Mouse (Mus musculus): ENCODE measurements at regions not wholly inside any gene's neighbourhood (a gene's known extent, or its start where the extent isn't known, plus 50 kb on each side); places are given as distances from the start of the nearest gene placed in this dataset.
"Not testable (repeated sequence)": the region's sequence is repeated elsewhere in the genome, so short reads cannot be mapped to it uniquely, and the experiment has no call there.

DNA sequence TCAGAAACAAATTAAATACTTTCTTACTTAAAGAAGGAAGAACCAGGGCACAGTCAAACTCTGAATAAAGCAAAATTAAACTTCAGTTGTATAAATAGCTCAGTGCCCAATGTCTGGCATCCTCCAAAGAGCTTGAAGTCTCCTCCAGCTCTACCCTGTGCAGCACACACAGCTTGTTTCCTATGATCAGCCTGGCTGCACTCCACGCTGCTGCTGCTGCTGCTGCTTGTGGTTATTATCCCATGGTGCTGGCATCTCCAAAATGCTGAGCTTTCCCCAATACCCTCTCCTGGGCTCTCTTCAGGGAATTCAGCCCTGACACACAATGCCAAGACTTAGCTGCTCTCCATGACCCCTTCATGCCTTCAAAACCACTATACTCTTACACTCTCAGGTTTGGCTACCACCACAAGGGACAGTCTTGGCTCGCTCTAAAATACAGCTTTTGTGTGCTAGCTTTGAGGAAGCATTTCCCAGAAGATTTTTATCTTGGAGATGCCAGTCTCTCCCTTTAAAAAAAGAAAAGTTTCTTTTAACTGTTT is 121.0 kb downstream of the Rab10 start:
- not testable (repeated sequence) for DNase-seq (ENCODE audit: low spot score in 2 of 2)

DNA sequence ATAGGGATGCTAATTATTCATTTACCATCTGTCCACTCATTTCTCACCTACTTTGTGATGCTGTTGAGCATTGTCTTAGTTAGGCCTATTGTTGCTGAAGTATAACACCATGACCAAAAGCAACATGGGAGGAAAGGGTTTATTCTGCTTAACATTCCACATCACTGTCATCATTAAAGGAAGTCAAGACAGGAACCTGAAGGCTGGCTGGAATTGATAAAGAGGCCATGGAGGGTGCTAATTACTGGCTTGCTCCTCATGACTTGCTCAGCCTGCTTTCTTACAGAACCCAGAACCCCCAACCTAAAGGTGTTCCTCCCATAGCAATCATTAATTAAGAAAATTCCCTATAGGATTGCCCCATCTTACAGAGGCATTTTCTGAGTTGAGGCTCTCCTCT is 121.6 kb downstream of the Rab10 start:
- DNase-seq (ENCODE audit: low spot score in 2 of 2): no peak

DNA sequence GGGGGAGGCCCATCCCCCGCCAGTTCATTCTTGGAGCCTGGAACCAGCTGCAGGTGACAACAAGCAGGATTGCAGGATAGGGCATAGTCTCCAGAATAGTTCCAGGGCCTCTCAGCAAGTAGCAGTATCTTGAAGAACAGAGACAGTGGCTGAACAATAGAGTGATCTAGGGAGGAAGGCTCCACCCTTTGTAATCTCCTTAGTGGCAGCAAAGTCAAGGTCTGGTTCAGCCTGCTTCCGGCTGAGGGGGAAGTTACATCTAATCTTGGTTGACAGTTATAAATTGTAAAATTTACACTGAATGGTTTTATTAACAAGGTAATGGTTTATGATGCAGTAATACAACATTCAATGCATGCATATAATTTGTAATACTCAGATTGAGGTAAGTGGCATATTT is 136.4 kb downstream of the Rab10 start:
- DNase-seq (ENCODE audit: low spot score in 2 of 2): no peak

DNA sequence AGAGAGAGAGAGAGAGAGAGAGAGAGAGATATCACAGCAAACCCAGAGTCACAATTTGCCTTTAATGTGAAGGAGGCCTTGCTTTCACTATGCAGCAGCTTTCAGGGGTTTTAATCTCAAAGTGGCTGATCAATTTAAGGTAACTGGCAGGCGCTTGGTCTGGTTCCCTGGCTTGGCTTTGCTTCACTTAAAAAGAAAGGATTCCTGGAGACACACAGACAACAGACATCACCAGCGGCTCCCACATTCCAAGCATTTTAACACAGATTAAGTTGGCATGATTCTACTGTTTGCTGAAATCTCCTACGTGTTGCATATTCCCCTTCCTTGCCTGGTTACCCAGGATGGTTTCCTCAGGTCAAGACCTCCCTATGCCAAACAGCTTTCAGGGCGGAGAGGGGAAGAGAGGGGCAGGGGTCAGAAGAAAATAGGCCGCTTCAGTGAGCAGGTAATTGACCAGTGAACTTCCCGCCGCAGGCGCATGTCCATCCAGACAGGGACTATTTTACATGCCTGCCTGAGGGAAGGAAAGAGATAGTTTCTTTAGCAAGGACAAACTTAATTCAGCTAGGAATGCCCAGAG is 140.0 kb downstream of the Rab10 start:
- DNase-seq (ENCODE audit: low spot score in 2 of 2): not testable (repeated sequence)

DNA sequence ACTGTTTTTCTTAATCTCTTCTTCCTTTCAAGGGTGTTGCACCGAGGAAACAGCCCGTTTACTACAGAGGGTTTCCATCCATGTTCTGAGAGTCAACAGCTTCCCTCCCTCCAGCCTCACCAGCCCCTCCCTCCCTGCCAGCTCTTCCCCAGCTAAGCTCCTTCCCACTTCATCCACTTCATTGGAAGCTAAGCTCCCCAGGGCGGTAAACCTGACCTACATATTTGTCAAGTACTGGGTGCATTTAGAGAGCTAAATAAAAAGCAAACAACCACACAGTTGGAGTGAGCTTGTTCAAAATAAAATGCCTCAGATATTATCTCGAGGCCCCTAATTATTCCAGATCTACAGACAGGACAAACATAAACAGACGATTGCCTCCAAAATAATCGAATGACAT is 148.1 kb downstream of the Rab10 start:
- not testable (repeated sequence) for DNase-seq (ENCODE audit: low spot score in 2 of 2)

DNA sequence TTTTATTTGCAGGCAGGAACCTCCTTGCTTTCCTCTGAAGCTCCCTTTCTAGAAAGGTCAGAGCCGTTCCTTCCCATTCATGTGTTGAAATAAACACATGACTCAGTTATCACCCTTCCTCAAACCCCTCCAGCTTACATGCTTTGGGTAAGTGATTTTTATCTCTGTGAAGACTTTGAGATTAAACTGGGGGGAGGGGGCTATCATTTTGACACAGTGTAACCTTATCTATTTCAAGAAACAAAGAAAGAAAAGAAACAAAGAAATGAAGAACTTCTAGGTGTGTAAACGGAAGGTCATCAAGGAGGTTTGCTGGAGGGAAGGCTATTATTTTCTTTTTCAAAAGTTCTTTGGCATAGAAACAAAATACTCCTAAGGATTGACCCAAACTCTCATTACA is 151.0 kb downstream of the Rab10 start:
- DNase-seq (ENCODE audit: low spot score in 2 of 2): not testable (repeated sequence)

DNA sequence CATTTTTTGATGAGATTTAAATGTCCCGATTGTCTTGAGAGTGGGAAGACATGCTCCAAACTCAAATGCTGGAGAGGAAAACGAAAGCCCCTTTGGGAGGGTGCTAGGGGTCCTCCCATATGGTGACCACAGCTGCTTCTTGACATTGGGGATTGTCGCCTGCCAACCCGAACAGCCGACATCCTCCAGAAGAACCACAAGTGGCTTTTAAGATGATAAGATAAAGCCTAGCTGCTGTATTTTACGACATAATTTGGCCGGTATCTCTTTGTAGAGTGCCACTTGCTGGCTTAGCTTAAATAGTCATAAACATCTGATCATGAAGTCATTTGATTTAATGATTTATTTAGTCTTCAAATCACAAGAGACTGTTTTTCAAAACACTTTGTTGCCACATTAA is 156.1 kb downstream of the Rab10 start:
- DNase-seq (ENCODE audit: low spot score in 2 of 2): not testable (repeated sequence)

DNA sequence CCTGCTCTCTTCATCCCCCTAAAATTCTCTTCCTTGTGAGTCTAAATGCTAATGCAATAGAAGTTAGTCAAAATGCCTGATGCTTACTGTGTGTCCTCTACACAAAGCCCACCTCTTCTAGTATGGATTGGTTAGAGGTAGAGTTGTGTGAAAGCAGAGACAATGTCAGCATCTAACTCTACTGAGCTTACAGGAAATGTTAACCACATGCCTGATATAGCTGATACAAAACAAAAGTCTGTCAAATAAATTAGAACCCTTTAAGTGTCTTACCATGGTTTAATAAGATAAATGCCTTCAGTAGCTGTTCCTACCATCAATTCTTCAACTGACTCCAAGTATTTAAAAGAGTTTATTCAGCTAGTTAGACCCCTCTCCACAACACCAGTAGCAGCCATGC is 177.2 kb downstream of the Rab10 start:
- not testable (repeated sequence) for DNase-seq (ENCODE audit: low spot score in 2 of 2)

DNA sequence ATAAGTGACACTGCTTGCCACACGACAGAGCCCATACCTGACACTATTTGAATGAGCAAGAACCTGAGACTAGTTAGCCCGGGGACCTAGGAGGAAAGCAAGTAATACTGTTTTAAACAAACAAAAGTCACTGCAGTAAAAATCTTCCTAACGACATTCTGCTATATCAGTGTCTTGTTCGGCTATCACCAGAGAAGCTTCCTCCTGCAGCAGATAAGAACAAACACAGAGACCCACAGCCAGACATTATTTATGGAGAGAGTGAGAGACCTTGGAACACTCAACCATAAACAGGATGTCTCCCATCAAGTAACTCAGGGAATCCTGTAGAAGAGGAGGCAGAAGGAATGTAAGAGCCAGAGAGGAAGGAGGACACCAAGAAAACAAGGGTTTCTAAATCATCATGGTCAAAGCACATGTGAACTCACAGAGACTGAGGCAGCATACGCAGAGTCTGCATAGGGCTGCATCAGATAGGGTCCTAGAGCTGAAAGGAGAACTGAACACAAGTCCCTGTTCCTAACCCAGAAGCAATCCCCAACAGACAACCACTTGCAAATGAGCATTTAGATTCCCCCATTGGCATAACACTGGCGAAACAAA is 178.5 kb downstream of the Rab10 start:
- not testable (repeated sequence) for DNase-seq (ENCODE audit: low spot score in 2 of 2)

DNA sequence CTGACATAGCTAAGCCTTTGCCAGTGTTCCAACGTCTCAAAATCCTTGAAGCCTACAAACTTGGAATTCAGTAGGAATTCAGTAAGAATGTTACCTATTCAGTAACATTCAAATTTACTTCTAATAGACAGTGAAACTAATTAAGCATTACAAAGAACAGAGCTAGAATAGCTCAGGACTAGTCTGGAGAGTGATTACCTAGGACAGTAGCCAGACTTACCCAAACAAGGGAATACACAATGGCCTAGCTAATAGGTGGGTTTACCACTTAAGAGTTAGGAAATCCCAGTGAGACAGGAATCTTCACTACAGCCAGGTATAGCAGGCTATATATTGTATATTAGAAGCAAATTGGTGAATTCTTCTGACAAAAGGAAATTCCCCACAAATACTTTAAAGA is 182.4 kb downstream of the Rab10 start:
- DNase-seq (ENCODE audit: low spot score in 2 of 2): not testable (repeated sequence)

DNA sequence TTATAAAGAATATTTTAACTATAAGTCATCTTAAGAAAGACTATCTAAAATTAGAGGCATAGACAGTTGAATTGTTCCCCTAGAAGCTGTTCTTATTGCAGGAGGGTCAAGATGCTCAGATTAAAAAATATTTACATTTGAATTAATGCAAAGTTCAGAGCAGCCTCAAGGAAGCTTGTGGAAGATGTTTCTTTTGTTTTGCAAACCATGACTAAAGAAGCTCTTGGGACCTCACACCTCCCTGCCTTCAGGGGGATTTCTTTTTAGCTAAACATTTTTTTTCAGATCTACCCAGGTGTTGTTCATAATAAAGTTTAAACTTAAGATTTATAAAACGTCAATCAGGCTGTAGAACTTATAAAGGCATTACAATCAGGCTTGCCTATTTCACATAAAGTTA is 185.7 kb downstream of the Rab10 start:
- no peak for DNase-seq (ENCODE audit: low spot score in 2 of 2)

DNA sequence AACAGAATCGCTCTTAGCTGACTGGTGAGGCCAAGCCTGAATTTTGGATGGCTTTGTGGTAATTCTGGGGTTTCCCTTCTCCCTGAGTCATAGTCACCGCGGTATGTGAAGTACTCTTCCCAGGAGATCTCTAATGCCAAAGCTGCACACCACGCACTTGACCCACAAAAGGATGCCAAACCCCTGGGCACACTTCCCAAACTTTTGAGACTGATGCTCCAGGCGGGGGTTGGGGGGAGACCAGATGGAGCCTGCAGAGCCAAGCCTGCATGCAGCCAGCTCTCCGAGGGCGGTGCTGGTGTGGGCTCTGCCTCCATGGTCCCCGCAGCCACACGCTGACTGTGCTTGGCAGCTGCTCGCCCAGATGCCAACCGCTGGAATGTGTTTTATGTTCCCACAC is 199.2 kb downstream of the Rab10 start:
- not testable (repeated sequence) for DNase-seq (ENCODE audit: low spot score in 2 of 2)

DNA sequence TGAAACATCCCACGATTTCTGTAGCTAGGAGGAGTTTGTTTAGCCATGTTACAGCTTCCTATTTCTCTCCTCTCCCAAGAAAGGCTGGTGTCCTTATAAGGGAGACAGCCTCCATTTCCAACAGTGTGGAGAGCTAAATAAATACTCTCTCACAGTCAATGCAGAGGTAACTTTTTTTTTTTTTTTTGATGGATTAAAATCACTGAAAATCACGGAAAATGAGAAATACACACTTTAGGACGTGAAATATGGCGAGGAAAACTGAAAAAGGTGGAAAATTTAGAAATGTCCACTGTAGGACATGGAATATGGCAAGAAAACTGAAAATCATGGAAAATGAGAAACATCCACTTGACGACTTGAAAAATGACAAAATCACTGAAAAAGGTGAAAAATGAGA is 200.1 kb downstream of the Rab10 start:
- peak; percentile 52 to 76 for DNase-seq (ENCODE audit: low spot score in 2 of 2)

DNA sequence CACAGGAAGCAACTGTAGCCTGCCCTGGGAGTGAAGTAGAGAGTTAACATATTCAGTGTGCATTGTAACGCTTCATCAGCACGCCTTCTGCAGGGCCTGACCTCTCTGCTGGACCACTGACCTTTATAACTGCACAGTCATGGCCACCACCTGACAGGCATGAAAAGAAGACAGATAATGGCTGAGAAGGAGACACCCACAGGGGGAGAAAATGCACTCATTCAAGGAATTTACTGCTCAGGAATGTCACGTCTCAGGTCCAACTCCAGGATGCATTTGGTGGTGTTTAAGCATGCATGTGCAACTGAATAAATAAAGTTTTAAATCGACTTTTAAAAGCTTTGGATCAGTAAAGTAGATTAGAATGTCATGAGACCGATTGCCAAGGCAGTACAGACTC is 207.8 kb downstream of the Rab10 start:
- not testable (repeated sequence) for DNase-seq (ENCODE audit: low spot score in 2 of 2)

DNA sequence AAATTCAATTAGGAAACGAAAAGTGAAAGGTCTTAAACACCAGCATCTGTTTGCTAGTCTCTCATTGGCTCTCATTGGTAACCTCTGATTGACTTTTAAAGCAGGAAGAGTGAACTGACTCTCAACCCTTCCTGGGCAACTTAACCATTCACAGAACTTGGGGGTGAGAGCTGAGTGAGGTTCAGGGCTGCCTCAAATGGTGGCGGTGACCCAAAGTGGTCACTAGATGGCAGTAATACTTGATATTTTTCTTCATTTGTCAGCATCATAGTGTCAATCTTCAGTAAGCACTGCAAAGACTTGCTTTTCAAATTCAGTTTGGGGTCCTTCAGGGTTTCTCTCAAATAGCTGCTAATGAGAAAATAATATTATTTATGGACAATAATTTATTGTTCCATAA is 211.6 kb downstream of the Rab10 start:
- DNase-seq (ENCODE audit: low spot score in 2 of 2): peak; percentile 14 to 21

DNA sequence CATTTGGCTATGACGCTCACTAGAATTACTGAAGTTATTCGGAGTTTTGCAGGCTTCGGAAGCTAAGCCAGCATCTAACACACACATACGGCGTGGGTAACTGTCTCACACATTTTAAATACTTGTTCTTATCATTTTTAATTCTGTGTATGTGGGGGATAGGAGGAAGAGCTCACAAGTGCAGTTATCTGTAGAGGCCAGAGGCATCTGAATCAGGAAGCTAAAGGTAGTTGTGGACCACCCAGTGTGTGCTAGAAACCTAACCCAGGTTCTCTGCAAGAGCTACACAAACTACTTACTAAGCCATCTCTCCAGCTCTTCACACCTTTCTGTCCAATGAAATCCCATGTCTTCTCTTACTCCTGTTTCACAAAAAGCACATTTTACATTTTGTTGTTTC is 215.3 kb downstream of the Rab10 start:
- no peak for DNase-seq (ENCODE audit: low spot score in 2 of 2)

DNA sequence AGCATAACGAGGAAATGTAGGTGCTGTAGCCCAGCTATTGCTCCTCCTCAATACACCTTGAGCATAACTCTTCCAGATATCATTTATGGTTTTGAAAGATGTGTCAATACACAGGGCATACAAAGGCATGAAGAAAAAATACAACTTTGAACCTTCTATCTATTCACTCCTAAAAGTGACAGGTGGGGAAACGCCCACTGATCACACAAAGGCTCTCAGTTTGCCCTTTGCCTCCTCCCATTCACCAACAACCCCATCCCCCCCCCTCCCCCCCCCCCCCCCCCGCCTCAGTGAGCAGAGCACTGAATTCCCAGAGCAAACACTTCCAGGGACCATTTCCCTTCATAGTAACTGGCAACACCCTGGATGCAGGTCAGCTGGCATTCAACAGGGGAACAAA is 216.8 kb downstream of the Rab10 start:
- DNase-seq (ENCODE audit: low spot score in 2 of 2): not testable (repeated sequence)

DNA sequence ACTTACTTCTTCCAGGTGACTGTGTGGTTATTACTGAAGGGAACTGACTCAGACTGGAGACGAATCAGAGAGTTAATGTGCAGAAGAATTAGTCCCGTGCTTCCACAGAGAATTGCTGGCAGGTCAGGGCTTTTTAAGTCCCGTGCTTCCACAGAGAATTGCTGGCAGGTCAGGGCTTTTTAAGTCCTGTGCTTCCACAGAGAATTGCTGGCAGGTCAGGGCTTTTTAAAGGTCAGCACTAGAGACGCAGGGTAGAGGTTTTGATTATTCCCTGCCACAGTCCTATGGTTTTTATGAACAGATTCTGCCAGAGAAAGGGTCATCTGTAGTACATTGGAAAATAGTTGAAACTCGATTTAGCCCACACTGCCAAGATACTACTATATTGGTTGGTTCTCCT is 260.2 kb downstream of the Rab10 start:
- not testable (repeated sequence) for DNase-seq (ENCODE audit: low spot score in 2 of 2)

DNA sequence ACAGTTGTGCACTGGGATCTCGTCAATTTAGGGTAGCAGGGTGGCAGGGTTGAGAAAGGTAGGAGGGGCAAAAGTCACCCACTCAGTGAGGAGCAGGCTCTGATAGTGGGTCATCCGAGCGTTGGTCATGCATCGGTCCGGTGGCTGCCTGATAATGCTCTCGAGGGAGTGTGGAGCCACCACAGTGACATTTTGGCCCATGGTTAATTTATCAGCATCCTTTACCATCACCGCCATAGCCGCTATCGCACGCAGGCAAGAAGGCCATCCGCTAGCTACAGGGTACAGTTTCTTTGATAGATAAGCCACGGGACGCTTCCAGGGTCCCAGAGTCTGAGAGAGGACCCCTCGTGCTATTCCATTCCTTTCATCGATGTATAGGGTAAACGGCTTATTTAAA is 291.3 kb downstream of the Rab10 start:
- DNase-seq (ENCODE audit: low spot score in 2 of 2): not testable (repeated sequence)

DNA sequence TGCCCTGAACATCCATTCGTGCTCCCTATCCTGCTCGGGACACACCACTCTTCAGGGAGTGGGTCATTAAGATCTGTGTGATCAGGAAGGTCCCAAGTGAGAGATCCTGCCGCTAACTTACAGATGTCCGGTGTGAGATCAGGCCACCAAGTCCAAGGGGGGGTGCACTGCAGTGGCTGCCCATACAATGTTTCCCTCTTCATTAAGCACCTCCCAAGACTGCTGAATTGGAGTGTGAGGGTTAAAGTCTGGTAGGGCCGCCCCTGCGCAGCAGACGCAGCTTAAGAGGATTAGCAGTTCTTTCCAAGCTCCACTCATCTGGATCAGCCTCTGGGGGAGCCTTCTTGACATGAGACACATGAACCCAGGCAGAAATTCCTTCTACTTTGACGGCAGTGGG is 293.0 kb downstream of the Rab10 start:
- not testable (repeated sequence) for DNase-seq (ENCODE audit: low spot score in 2 of 2)

Measured in urinary bladder, postnatal 36 days (tissue).